Mouse (Mus musculus): ENCODE measurements around the gene Akt3. TPM values are rescaled to one million over a fixed set of nuclear protein-coding genes. Genes with fewer than 3 reads are reported as not detected.

Gene Akt3
- polyA plus RNA-seq, 1 experiment: 44.3 TPM

DNA sequence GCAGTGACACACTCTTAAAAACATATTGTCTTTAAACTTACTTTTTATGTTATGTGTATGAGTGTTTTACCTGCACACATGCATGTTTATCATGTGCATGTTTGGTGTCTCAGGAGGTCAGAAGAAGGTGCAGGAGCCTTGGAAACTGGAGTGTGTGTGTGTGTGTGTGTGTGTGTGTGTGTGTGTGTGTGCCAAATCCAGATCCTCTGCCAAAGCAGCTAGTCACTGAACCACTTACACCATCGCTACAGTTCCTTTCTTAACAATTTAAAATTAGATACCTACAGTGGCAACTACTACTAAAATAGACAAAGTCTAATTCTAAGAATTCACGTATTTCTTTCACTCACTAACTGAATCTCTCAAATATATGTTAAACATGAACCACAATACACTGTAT lies 209.2 kb downstream of the Akt3 start:
- no peaks in the 10 kb centered on the region for H3K36me3 ChIP-seq (ENCODE audit: control insufficient read depth, insufficient read depth, low read length, poor library complexity, severe bottlenecking)
- no peak for TF ChIP-seq CTCF (IDR thresholded peaks at IDR 0.05; ENCODE audit: low read depth, low read length)
- H3K9ac ChIP-seq (ENCODE audit: low read depth, poor library complexity, severe bottlenecking): no peak overlapping the region
- no peaks in the 10 kb centered on the region for H3K4me1 ChIP-seq (ENCODE audit: control insufficient read depth, insufficient read depth, low read length)
- H3K27me3 ChIP-seq (ENCODE audit: control insufficient read depth, insufficient read depth, low read length, poor library complexity, severe bottlenecking): no peaks in the 10 kb centered on the region
- no peaks in the 10 kb centered on the region for H3K9me3 ChIP-seq (replicated peaks; ENCODE audit: control insufficient read depth, insufficient read depth, low read length, poor library complexity, severe bottlenecking)
- no peak overlapping the region for H3K4me3 ChIP-seq (ENCODE audit: low read depth, low read length)
- H3K27ac ChIP-seq (ENCODE audit: insufficient read depth, low read length): no peak overlapping the region

DNA sequence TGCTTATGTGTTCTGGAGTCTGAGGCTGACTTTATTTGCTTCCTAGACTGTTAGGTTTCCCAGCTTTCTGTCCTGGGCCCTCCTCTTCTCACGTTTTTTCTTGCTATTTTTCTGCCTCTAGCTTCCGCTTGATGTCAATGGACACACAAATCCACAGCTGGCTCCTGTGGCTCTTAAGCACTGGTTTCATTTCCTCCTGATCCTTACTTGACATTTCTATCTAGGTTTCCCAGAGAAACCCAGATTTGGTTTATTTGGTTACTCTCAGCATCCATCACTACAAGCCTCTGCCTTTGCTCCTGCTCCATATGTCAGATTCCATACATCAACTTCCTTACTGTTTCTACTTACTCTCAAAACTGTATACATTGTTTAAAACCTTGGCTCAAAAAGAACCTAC lies 211.0 kb downstream of the Akt3 start:
- Histone ChIP-seq H3K27me3 (ENCODE audit: control insufficient read depth, insufficient read depth, low read length, poor library complexity, severe bottlenecking) (no peaks in the 10 kb centered on the region), H3K4me1 (ENCODE audit: control insufficient read depth, insufficient read depth, low read length) (no peaks in the 10 kb centered on the region), H3K9me3 (replicated peaks; ENCODE audit: control insufficient read depth, insufficient read depth, low read length, poor library complexity, severe bottlenecking) (no peaks in the 10 kb centered on the region), H3K9ac (ENCODE audit: low read depth, poor library complexity, severe bottlenecking) (no peak overlapping the region), H3K36me3 (ENCODE audit: control insufficient read depth, insufficient read depth, low read length, poor library complexity, severe bottlenecking) (no peaks in the 10 kb centered on the region), H3K27ac (ENCODE audit: insufficient read depth, low read length) (no peak overlapping the region), H3K4me3 (ENCODE audit: low read depth, low read length) (no peak overlapping the region)
- TF ChIP-seq POLR2A (IDR thresholded peaks at IDR 0.05; ENCODE audit: insufficient read depth, low read length): no peak
- TF ChIP-seq EP300 (IDR thresholded peaks at IDR 0.05; ENCODE audit: insufficient read depth, low read depth, low read length): no peak
- TF ChIP-seq CTCF (IDR thresholded peaks at IDR 0.05; ENCODE audit: low read depth, low read length): no peak

DNA sequence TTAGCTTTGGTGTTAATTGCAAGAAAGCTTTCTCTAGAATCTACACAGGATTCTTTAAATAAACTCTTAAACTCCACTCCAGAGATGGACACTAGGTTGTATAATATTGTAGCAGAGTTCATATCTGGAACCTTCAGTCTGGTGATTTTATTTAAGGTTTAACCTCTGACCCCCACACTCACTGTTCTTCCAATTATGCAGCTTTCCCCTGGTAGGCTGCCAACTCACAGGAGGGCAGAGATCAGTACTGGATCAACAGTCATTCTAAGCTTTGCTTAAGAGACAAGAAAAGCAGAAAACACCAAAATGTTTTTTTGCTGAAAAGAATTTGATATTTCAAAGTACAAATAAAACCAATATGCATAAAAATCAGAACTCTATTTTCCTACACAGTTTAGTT lies 212.1 kb downstream of the Akt3 start:
- H3K36me3 ChIP-seq (ENCODE audit: control insufficient read depth, insufficient read depth, low read length, poor library complexity, severe bottlenecking): no peaks in the 10 kb centered on the region
- H3K9me3 ChIP-seq (replicated peaks; ENCODE audit: control insufficient read depth, insufficient read depth, low read length, poor library complexity, severe bottlenecking): no peaks in the 10 kb centered on the region
- no peak overlapping the region for H3K9ac ChIP-seq (ENCODE audit: low read depth, poor library complexity, severe bottlenecking)
- H3K27me3 ChIP-seq (ENCODE audit: control insufficient read depth, insufficient read depth, low read length, poor library complexity, severe bottlenecking): no peaks in the 10 kb centered on the region
- no peak overlapping the region for H3K27ac ChIP-seq (ENCODE audit: insufficient read depth, low read length)
- H3K4me1 ChIP-seq (ENCODE audit: control insufficient read depth, insufficient read depth, low read length): no peaks in the 10 kb centered on the region
- TF ChIP-seq CTCF (IDR thresholded peaks at IDR 0.05; ENCODE audit: low read depth, low read length) (no peak), EP300 (IDR thresholded peaks at IDR 0.05; ENCODE audit: insufficient read depth, low read depth, low read length) (no peak), POLR2A (IDR thresholded peaks at IDR 0.05; ENCODE audit: insufficient read depth, low read length) (no peak)
- no peak overlapping the region for H3K4me3 ChIP-seq (ENCODE audit: low read depth, low read length)

DNA sequence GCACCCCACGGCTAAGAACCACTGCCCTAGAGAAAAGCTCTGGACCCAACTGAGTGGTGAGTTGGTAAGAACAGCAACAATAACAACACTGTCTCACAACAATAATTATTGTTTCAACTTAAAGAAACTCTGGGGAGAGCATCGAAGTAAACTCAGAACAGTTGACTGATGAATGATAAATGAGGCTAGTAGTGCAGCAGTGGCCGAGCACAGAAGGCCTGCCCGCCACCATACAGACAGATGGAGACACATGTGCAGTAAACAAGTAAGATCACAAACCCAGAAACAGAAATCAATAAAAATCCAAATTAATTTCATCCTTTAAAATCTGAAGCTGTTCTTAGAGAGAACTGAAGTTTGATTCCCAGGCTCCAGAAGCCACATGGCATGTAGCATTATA lies 217.9 kb downstream of the Akt3 start:
- TF ChIP-seq POLR2A (IDR thresholded peaks at IDR 0.05; ENCODE audit: insufficient read depth, low read length): no peak
- Histone ChIP-seq H3K4me1 (ENCODE audit: control insufficient read depth, insufficient read depth, low read length) (no peaks in the 10 kb centered on the region), H3K36me3 (ENCODE audit: control insufficient read depth, insufficient read depth, low read length, poor library complexity, severe bottlenecking) (no peaks in the 10 kb centered on the region), H3K9ac (ENCODE audit: low read depth, poor library complexity, severe bottlenecking) (no peak overlapping the region), H3K9me3 (replicated peaks; ENCODE audit: control insufficient read depth, insufficient read depth, low read length, poor library complexity, severe bottlenecking) (no peaks in the 10 kb centered on the region), H3K4me3 (ENCODE audit: low read depth, low read length) (no peak overlapping the region), H3K27me3 (ENCODE audit: control insufficient read depth, insufficient read depth, low read length, poor library complexity, severe bottlenecking) (no peaks in the 10 kb centered on the region), H3K27ac (ENCODE audit: insufficient read depth, low read length) (no peak overlapping the region)

DNA sequence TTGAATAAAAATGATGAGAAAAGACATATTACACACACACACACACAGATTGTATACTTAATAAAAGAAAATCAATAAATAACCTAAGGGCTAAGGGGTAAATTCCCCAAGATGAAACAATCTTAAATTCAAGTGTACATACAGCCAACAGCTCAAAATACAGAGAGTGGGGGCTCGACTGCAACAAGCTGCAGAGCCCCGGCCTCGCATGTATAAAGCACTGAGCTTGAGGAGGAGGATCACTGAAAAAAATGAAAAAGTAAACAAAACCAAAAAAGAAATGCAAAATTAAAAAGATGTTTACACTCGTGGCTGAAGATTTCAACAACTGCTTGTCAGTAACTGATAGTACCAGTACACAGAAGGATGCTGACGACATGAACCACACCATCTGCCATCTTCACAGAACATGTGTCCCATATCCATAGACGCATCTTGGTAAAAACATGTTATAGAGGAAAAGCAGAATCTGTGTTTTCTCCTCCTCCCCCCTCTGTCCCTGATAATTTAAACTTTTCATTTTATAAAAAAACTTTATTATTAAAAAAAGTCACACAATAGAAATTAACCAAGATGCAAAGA lies 218.8 kb downstream of the Akt3 start:
- Histone ChIP-seq H3K9me3 (replicated peaks; ENCODE audit: control insufficient read depth, insufficient read depth, low read length, poor library complexity, severe bottlenecking) (no peaks in the 10 kb centered on the region), H3K36me3 (ENCODE audit: control insufficient read depth, insufficient read depth, low read length, poor library complexity, severe bottlenecking) (no peaks in the 10 kb centered on the region), H3K27me3 (ENCODE audit: control insufficient read depth, insufficient read depth, low read length, poor library complexity, severe bottlenecking) (no peaks in the 10 kb centered on the region), H3K4me3 (ENCODE audit: low read depth, low read length) (no peak overlapping the region), H3K9ac (ENCODE audit: low read depth, poor library complexity, severe bottlenecking) (no peak overlapping the region), H3K4me1 (ENCODE audit: control insufficient read depth, insufficient read depth, low read length) (no peaks in the 10 kb centered on the region), H3K27ac (ENCODE audit: insufficient read depth, low read length) (no peak overlapping the region)
- no peak for TF ChIP-seq POLR2A (IDR thresholded peaks at IDR 0.05; ENCODE audit: insufficient read depth, low read length)
- no peak for TF ChIP-seq EP300 (IDR thresholded peaks at IDR 0.05; ENCODE audit: insufficient read depth, low read depth, low read length)
- no peak for TF ChIP-seq CTCF (IDR thresholded peaks at IDR 0.05; ENCODE audit: low read depth, low read length)

DNA sequence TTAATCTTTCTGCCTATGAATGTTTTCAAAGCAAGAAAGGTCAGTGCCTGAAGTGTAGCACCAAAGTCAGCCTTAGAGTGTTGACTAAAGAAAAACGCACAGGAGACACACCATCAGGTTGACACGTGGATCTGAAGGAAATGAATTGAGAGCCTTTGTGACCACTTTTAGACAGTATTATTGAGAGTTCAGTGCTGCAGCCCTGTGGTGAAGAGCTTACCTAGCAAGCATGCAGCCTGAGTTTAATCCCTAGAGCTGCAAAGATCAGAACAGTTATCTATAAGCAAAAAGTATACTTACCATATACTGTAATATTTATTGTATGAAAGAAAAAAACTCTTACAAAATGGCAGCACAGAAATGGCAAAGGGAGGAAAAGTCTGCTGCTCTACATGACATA lies 219.6 kb downstream of the Akt3 start:
- TF ChIP-seq EP300 (IDR thresholded peaks at IDR 0.05; ENCODE audit: insufficient read depth, low read depth, low read length) (no peak), POLR2A (IDR thresholded peaks at IDR 0.05; ENCODE audit: insufficient read depth, low read length) (no peak)
- Histone ChIP-seq H3K4me3 (ENCODE audit: low read depth, low read length) (no peak overlapping the region), H3K9ac (ENCODE audit: low read depth, poor library complexity, severe bottlenecking) (no peak overlapping the region), H3K27ac (ENCODE audit: insufficient read depth, low read length) (no peak overlapping the region), H3K4me1 (ENCODE audit: control insufficient read depth, insufficient read depth, low read length) (no peaks in the 10 kb centered on the region), H3K9me3 (replicated peaks; ENCODE audit: control insufficient read depth, insufficient read depth, low read length, poor library complexity, severe bottlenecking) (no peaks in the 10 kb centered on the region), H3K36me3 (ENCODE audit: control insufficient read depth, insufficient read depth, low read length, poor library complexity, severe bottlenecking) (no peaks in the 10 kb centered on the region), H3K27me3 (ENCODE audit: control insufficient read depth, insufficient read depth, low read length, poor library complexity, severe bottlenecking) (no peaks in the 10 kb centered on the region)
